Mouse (Mus musculus): ENCODE measurements around the gene Arhgef17. TPM values are rescaled to one million over a fixed set of nuclear protein-coding genes. Genes with fewer than 3 reads are reported as not detected.

Gene Arhgef17
- 8.3 and 11.1 TPM in 2 replicates for polyA plus RNA-seq (2016; fragmentation: Nextera tagmentation; extraction: Ambion mirVana)

DNA sequence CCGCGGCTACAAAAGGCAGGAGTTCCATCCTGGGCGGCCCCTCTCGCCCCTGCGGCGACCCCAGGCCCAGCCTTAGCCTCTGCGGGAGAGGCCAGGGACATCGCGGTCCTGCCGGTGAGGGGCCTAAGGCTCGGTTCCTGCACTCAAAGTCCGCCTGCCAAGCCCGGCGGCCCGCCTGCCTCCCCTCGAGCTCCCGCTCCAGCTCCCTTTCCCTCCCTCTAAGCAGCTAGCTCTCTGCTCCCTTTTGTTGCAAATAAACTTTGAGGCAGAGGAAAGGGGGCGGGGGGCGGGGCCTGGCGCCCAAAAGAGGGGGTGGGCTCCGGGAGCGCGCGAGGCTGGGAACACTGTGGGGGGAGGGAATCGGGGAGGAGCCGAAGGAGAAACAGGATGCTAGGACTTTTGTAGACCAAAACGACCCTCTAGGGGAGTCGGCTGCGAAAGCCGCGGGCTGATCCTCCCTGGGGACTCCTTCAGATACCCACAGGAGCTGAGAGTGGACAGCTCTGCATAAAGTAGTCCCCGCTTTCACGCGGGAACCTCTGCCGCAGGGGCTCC, at the start of gene Arhgef17:
Gene Arhgef17, minus strand, starts transcription at position 182 of the 555 bp plus-strand sequence.
- peak within 1 kb of the TSS; percentile 95 for H3K4me3 ChIP-seq (replicated peaks)
- WGBS: 1% methylated on average over 35 of the region's 35 CpGs
- peaks cover 18% of the 10 kb centered on the region; the same call in 1 of the 2 replicates for H3K36me3 ChIP-seq
- peak; percentile 75 for ATAC-seq (ENCODE audit: insufficient number of reproducible peaks, insufficient read depth, low FRiP score, low TSS enrichment, low read depth)
- H3K27me3 ChIP-seq: no peaks in the 10 kb centered on the region
- peak within 1 kb of the TSS; percentile 98 for H3K4me2 ChIP-seq
- peak within 1 kb of the TSS; percentile 100 for H3K27ac ChIP-seq
- peaks cover 37% of the 10 kb centered on the region for H3K4me1 ChIP-seq (replicated peaks)
- H3K9ac ChIP-seq (replicated peaks): peak within 1 kb of the TSS; percentile 97
- H3K9me3 ChIP-seq: no peaks in the 10 kb centered on the region

GRCm38 (mm10) chr7:100979175-100979574, 47.3 kb upstream of the Arhgef17 start:
- WGBS: 37% methylated on average over 2 of the region's 2 CpGs
- Histone ChIP-seq H3K4me3 (replicated peaks) (no peak overlapping the region), H3K9ac (replicated peaks) (no peak overlapping the region), H3K9me3 (no peaks in the 10 kb centered on the region), H3K27ac (peak overlapping the region; percentile 56), H3K36me3 (no peaks in the 10 kb centered on the region), H3K4me1 (replicated peaks) (peaks cover 23% of the 10 kb centered on the region), H3K27me3 (peaks cover 15% of the 10 kb centered on the region), H3K4me2 (no peak overlapping the region)
- ATAC-seq (ENCODE audit: insufficient number of reproducible peaks, insufficient read depth, low FRiP score, low TSS enrichment, low read depth): no peak

DNA sequence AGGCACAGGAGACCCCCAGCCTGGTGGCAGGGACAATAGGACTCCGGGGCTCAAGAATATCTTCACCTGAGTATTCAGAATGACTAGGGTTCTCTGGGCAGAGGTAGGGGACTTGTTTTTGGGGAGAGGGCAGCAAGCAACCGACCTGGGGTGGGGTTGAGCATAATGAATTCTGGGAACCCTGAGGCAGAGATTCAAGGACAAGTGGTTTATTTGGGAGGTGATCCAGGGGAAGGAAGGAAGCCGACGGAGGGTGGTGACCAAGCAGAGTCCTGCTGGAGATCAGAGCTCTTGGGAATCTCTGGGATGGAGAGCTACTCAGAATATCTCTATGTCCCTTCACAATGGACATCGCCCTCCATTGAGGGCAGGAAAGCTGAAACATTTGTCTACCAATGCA, 46.3 kb upstream of the Arhgef17 start:
- Histone ChIP-seq H3K27ac (no peak overlapping the region), H3K4me2 (no peak overlapping the region), H3K4me3 (replicated peaks) (no peak overlapping the region), H3K9me3 (no peaks in the 10 kb centered on the region), H3K4me1 (replicated peaks) (peaks cover 26% of the 10 kb centered on the region), H3K27me3 (peaks cover 25% of the 10 kb centered on the region), H3K36me3 (no peaks in the 10 kb centered on the region), H3K9ac (replicated peaks) (no peak overlapping the region)
- ATAC-seq (ENCODE audit: insufficient number of reproducible peaks, insufficient read depth, low FRiP score, low TSS enrichment, low read depth): no peak
- 88% methylated on average over 5 of the region's 5 CpGs for WGBS

GRCm38 (mm10) chr7:100974135-100974903, 42.4 kb upstream of the Arhgef17 start, which contains the start of gene P2ry6:
P2ry6 (minus strand) TSS chr7:100974649.
- Histone ChIP-seq H3K27me3 (peaks cover 44% of the 10 kb centered on the region), H3K4me2 (peak within 1 kb of the TSS; percentile 73), H3K4me3 (replicated peaks) (peak within 1 kb of the TSS; percentile 44), H3K4me1 (replicated peaks) (peaks cover 34% of the 10 kb centered on the region), H3K9ac (replicated peaks) (peak within 1 kb of the TSS; percentile 54), H3K9me3 (no peaks in the 10 kb centered on the region), H3K36me3 (no peaks in the 10 kb centered on the region), H3K27ac (no peak within 1 kb of the TSS)
- 4% methylated on average over 36 of the region's 36 CpGs for WGBS
- ATAC-seq (ENCODE audit: insufficient number of reproducible peaks, insufficient read depth, low FRiP score, low TSS enrichment, low read depth): peak; percentile 56

DNA sequence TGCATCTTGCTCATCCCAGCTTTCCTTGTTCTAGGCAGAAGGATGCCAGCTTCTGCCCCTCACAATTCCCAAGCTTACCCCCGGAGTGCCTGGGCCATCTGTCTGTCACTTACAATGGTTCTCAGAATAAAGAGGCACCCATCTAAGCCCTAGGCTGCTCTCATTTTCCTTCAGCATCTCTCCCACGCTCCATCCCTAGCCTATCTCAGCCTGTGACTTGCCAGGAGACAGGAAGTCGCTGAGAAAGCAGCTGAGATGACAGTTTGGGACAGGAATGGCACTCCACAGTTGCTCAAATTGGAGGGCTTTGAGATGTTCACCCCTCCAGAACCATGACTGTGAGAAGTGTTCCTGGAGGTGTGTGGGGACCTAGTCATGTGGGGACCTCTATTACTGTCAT, 41.0 kb upstream of the Arhgef17 start:
- no peak for ATAC-seq (ENCODE audit: insufficient number of reproducible peaks, insufficient read depth, low FRiP score, low TSS enrichment, low read depth)
- H3K4me1 ChIP-seq (replicated peaks): peaks cover 28% of the 10 kb centered on the region
- H3K36me3 ChIP-seq: no peaks in the 10 kb centered on the region
- no peak overlapping the region for H3K27ac ChIP-seq
- H3K4me2 ChIP-seq: no peak overlapping the region
- peaks cover 46% of the 10 kb centered on the region for H3K27me3 ChIP-seq
- H3K9me3 ChIP-seq: no peaks in the 10 kb centered on the region
- H3K9ac ChIP-seq (replicated peaks): no peak overlapping the region
- 46% methylated on average over 3 of the region's 3 CpGs for WGBS
- H3K4me3 ChIP-seq (replicated peaks): no peak overlapping the region

- ATAC-seq (ENCODE audit: insufficient number of reproducible peaks, insufficient read depth, low FRiP score, low TSS enrichment, low read depth): no peak
- no peak overlapping the region for H3K9ac ChIP-seq (replicated peaks)
- WGBS: 68% methylated on average over 10 of the region's 10 CpGs
Measured at GRCm38 (mm10) chr7:100968874-100969659, 37.2 kb upstream of the Arhgef17 start.

GRCm38 (mm10) chr7:100968376-100968775, 36.5 kb upstream of the Arhgef17 start:
- H3K36me3 ChIP-seq: no peaks in the 10 kb centered on the region
- H3K4me2 ChIP-seq: no peak overlapping the region
- H3K9ac ChIP-seq (replicated peaks): no peak overlapping the region
- peaks cover 26% of the 10 kb centered on the region for H3K27me3 ChIP-seq
- no peak overlapping the region for H3K27ac ChIP-seq
- no peaks in the 10 kb centered on the region for H3K9me3 ChIP-seq
- H3K4me1 ChIP-seq (replicated peaks): peaks cover 23% of the 10 kb centered on the region
- ATAC-seq (ENCODE audit: insufficient number of reproducible peaks, insufficient read depth, low FRiP score, low TSS enrichment, low read depth): no peak
- WGBS: 88% methylated on average over 6 of the region's 6 CpGs
- no peak overlapping the region for H3K4me3 ChIP-seq (replicated peaks)

More at GRCm38 (mm10) chr7:100968874-100969659, 37.2 kb upstream of the Arhgef17 start:
- H3K27ac ChIP-seq: no peak overlapping the region
- H3K36me3 ChIP-seq: no peaks in the 10 kb centered on the region
- no peak overlapping the region for H3K4me2 ChIP-seq
- no peak overlapping the region for H3K4me3 ChIP-seq (replicated peaks)
- H3K9me3 ChIP-seq: no peaks in the 10 kb centered on the region
- peaks cover 33% of the 10 kb centered on the region for H3K27me3 ChIP-seq
- H3K4me1 ChIP-seq (replicated peaks): peaks cover 22% of the 10 kb centered on the region

DNA sequence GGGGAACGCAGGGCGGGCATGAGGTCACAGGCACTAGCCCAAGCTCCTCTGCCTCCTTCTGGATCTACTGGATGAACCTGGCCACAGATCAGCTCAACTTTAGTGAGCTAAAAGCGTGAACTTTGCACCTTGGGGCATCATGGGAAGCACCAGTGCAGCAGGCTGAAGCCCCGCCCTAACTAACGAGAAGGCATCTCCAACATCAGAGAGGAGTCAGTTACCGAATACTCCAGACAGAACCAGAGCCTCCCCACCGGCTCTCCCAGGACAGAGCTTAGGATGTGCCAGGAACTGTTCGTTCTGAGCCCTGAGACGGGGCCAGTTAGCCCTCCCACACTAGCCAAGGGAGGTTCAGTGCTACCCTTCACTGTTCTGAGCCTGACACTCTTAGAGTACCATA, 35.9 kb upstream of the Arhgef17 start:
- WGBS: 75% methylated on average over 9 of the region's 9 CpGs
- Histone ChIP-seq H3K9ac (replicated peaks) (no peak overlapping the region), H3K4me2 (no peak overlapping the region), H3K4me1 (replicated peaks) (peaks cover 27% of the 10 kb centered on the region), H3K27ac (no peak overlapping the region), H3K9me3 (no peaks in the 10 kb centered on the region), H3K27me3 (peaks cover 20% of the 10 kb centered on the region), H3K36me3 (no peaks in the 10 kb centered on the region), H3K4me3 (replicated peaks) (no peak overlapping the region)
- no peak for ATAC-seq (ENCODE audit: insufficient number of reproducible peaks, insufficient read depth, low FRiP score, low TSS enrichment, low read depth)

DNA sequence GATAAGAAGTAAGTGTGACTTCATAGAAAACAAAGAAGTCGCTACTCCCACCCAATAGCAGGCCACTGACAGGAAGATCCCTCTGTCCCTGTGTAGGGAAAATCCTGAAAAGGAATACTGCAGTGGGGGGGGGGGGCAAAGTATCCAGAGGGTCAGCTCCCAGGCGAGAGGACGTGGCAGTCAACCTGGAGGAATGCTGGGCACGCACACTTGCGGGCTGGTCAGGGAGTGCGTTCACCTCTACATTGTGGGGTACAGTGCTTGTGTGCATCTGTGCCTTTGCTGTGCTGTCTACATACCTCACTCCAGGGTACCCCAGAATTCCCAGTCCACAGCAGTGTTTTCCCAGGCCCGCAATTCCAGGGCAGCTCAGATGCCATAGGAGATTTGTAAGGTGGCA, 34.1 kb upstream of the Arhgef17 start:
- H3K9me3 ChIP-seq: no peaks in the 10 kb centered on the region
- H3K36me3 ChIP-seq: no peaks in the 10 kb centered on the region
- no peak overlapping the region for H3K4me2 ChIP-seq
- no peak for ATAC-seq (ENCODE audit: insufficient number of reproducible peaks, insufficient read depth, low FRiP score, low TSS enrichment, low read depth)
- H3K27me3 ChIP-seq: peaks cover 12% of the 10 kb centered on the region; the same call in 1 of the 2 replicates
- 91% methylated on average over 7 of the region's 7 CpGs for WGBS
- no peak overlapping the region for H3K27ac ChIP-seq
- H3K4me3 ChIP-seq (replicated peaks): no peak overlapping the region
- no peak overlapping the region for H3K9ac ChIP-seq (replicated peaks)
- peaks cover 27% of the 10 kb centered on the region for H3K4me1 ChIP-seq (replicated peaks)

GRCm38 (mm10) chr7:100965079-100965478, 33.2 kb upstream of the Arhgef17 start:
- H3K9me3 ChIP-seq: no peaks in the 10 kb centered on the region
- no peak overlapping the region for H3K9ac ChIP-seq (replicated peaks)
- H3K4me3 ChIP-seq (replicated peaks): no peak overlapping the region
- no peaks in the 10 kb centered on the region for H3K36me3 ChIP-seq
- peaks cover 12% of the 10 kb centered on the region; the same call in 1 of the 2 replicates for H3K27me3 ChIP-seq
- H3K4me2 ChIP-seq: no peak overlapping the region
- ATAC-seq (ENCODE audit: insufficient number of reproducible peaks, insufficient read depth, low FRiP score, low TSS enrichment, low read depth): no peak
- WGBS: 15% methylated on average over 4 of the region's 4 CpGs
- no peak overlapping the region for H3K27ac ChIP-seq
- peaks cover 22% of the 10 kb centered on the region; the same call in 1 of the 2 replicates for H3K4me1 ChIP-seq (replicated peaks)

GRCm38 (mm10) chr7:100964242-100964641, 32.3 kb upstream of the Arhgef17 start:
- H3K9ac ChIP-seq (replicated peaks): no peak overlapping the region
- 0 out of 2 replicates have a peak, but pooled peaks cover 5% of the 10 kb centered on the region for H3K27me3 ChIP-seq
- no peaks in the 10 kb centered on the region for H3K36me3 ChIP-seq
- 0 out of 2 replicates have a peak, but pooled peaks cover 14% of the 10 kb centered on the region for H3K4me1 ChIP-seq (replicated peaks)
- no peak for ATAC-seq (ENCODE audit: insufficient number of reproducible peaks, insufficient read depth, low FRiP score, low TSS enrichment, low read depth)
- WGBS: 73% methylated on average over 6 of the region's 6 CpGs
- H3K27ac ChIP-seq: 0 out of 2 replicates have a peak overlapping the region, but pooled peaks have one; percentile 14
- no peak overlapping the region for H3K4me3 ChIP-seq (replicated peaks)
- H3K4me2 ChIP-seq: no peak overlapping the region
- no peaks in the 10 kb centered on the region for H3K9me3 ChIP-seq

Data from limb, embryonic 12.5 days (tissue).